Mouse (Mus musculus): ENCODE data around the gene Por.

The Por gene

GRCm38 (mm10) chr5:135656046-135656445 is 13.8 kb upstream of the Por start:
- no peak for DNase-seq (ENCODE audit: low read depth in 1 of 2, low spot score in 2 of 2)

GRCm38 (mm10) chr5:135657128-135657527 is 12.7 kb upstream of the Por start:
- DNase-seq (ENCODE audit: low read depth in 1 of 2, low spot score in 2 of 2): no peak

GRCm38 (mm10) chr5:135657703-135658373 is 12.0 kb upstream of the Por start:
- DNase-seq (ENCODE audit: low read depth in 1 of 2, low spot score in 2 of 2): no peak

- DNase-seq (ENCODE audit: low read depth in 1 of 2, low spot score in 2 of 2): no peak
Observed at GRCm38 (mm10) chr5:135659956-135660355, 9.9 kb upstream of the Por start.

GRCm38 (mm10) chr5:135660535-135660934 is 9.3 kb upstream of the Por start:
- DNase-seq (ENCODE audit: low read depth in 1 of 2, low spot score in 2 of 2): no peak

GRCm38 (mm10) chr5:135666890-135667289 is 2.9 kb upstream of the Por start:
- no peak for DNase-seq (ENCODE audit: low read depth in 1 of 2, low spot score in 2 of 2)

- DNase-seq (ENCODE audit: low read depth in 1 of 2, low spot score in 2 of 2): no peak
Observed at GRCm38 (mm10) chr5:135668071-135668470, 1.8 kb upstream of the Por start.

- no peak for DNase-seq (ENCODE audit: low read depth in 1 of 2, low spot score in 2 of 2)
Observed at GRCm38 (mm10) chr5:135670881-135671280, 1.0 kb downstream of the Por start.

- no peak for DNase-seq (ENCODE audit: low read depth in 1 of 2, low spot score in 2 of 2)
Observed at GRCm38 (mm10) chr5:135672509-135672908, 2.7 kb downstream of the Por start.

GRCm38 (mm10) chr5:135672980-135673379 is 3.1 kb downstream of the Por start:
- DNase-seq (ENCODE audit: low read depth in 1 of 2, low spot score in 2 of 2): no peak

- DNase-seq (ENCODE audit: low read depth in 1 of 2, low spot score in 2 of 2): no peak
Observed at GRCm38 (mm10) chr5:135674349-135674775, 4.5 kb downstream of the Por start.

- DNase-seq (ENCODE audit: low read depth in 1 of 2, low spot score in 2 of 2): no peak
Observed at GRCm38 (mm10) chr5:135674821-135675220, 5.0 kb downstream of the Por start.

GRCm38 (mm10) chr5:135676696-135677095 is 6.9 kb downstream of the Por start:
- no peak for DNase-seq (ENCODE audit: low read depth in 1 of 2, low spot score in 2 of 2)

GRCm38 (mm10) chr5:135677251-135677650 is 7.4 kb downstream of the Por start:
- no peak for DNase-seq (ENCODE audit: low read depth in 1 of 2, low spot score in 2 of 2)

GRCm38 (mm10) chr5:135678481-135678880 is 8.6 kb downstream of the Por start:
- no peak for DNase-seq (ENCODE audit: low read depth in 1 of 2, low spot score in 2 of 2)

GRCm38 (mm10) chr5:135680967-135681545 is 11.2 kb downstream of the Por start:
- DNase-seq (ENCODE audit: low read depth in 1 of 2, low spot score in 2 of 2): no peak

GRCm38 (mm10) chr5:135682009-135682408 is 12.2 kb downstream of the Por start:
- no peak for DNase-seq (ENCODE audit: low read depth in 1 of 2, low spot score in 2 of 2)

- DNase-seq (ENCODE audit: low read depth in 1 of 2, low spot score in 2 of 2): no peak
Observed at GRCm38 (mm10) chr5:135682942-135683570, 13.2 kb downstream of the Por start.

- DNase-seq (ENCODE audit: low read depth in 1 of 2, low spot score in 2 of 2): no peak
Observed at GRCm38 (mm10) chr5:135690401-135690800, 20.6 kb downstream of the Por start.

GRCm38 (mm10) chr5:135691266-135691665 is 21.4 kb downstream of the Por start:
- no peak for DNase-seq (ENCODE audit: low read depth in 1 of 2, low spot score in 2 of 2)

- no peak for DNase-seq (ENCODE audit: low read depth in 1 of 2, low spot score in 2 of 2)
Observed at GRCm38 (mm10) chr5:135693281-135693853, 23.5 kb downstream of the Por start.

- DNase-seq (ENCODE audit: low read depth in 1 of 2, low spot score in 2 of 2): no peak
Observed at GRCm38 (mm10) chr5:135695277-135695721, 25.5 kb downstream of the Por start.
